Mouse (Mus musculus) lung, embryonic 16.5 days (tissue): ENCODE measurements around the gene Mtmr1. TPM values are rescaled to one million over a fixed set of nuclear protein-coding genes. Genes with fewer than 3 reads are reported as not detected.
"Not testable (repeated sequence)": the region's sequence is repeated elsewhere in the genome, so short reads cannot be mapped to it uniquely, and the experiment has no call there.

ENCODE experiments used
- ATAC-seq: fragments of 200-750 bp; cut with Nextera tagmentation; 2 replicates; pipeline ENCODE4 v1.8.0; 2017; ENCODE audit warnings: low read depth, mild to moderate bottlenecking, moderate library complexity
- H3K27ac ChIP-seq: fragments of 300-500 bp; sonication (generic); 2 replicates; pipeline ENCODE4 v1.5.1; 2014; ENCODE audit warnings: mild to moderate bottlenecking, control low read depth, low read length
- H3K27me3 ChIP-seq: fragments of 300-500 bp; sonication (generic); 2 replicates; pipeline ENCODE4 v1.6.1; 2014; ENCODE audit warnings: low read depth, low read length, mixed read lengths; ENCODE audit not compliant: control insufficient read depth, insufficient read depth
- H3K36me3 ChIP-seq: fragments of 300-500 bp; sonication (generic); 2 replicates; pipeline ENCODE4 v1.6.1; 2014; ENCODE audit warnings: low read length; ENCODE audit not compliant: control insufficient read depth, insufficient read depth
- H3K4me1 ChIP-seq: fragments of 300-500 bp; sonication (generic); replicated peaks from 2 replicates; pipeline ENCODE4 v1.6.1; 2014; ENCODE audit warnings: low read length, mixed read lengths; ENCODE audit not compliant: control insufficient read depth, insufficient read depth
- H3K4me2 ChIP-seq: fragments of 300-500 bp; sonication (generic); 2 replicates; pipeline ENCODE4 v1.6.1; 2014; ENCODE audit warnings: low read depth, low read length, control low read depth
- H3K4me3 ChIP-seq: fragments of 300-500 bp; sonication (generic); 2 replicates; pipeline ENCODE4 v1.5.1; 2014; ENCODE audit warnings: mild to moderate bottlenecking, low read length, control low read depth
- H3K9ac ChIP-seq: fragments of 300-500 bp; sonication (generic); 2 replicates; pipeline ENCODE4 v1.6.1; 2014; ENCODE audit warnings: low read length, control low read depth
- H3K9me3 ChIP-seq: fragments of 300-500 bp; sonication (generic); 2 replicates; pipeline ENCODE4 v1.6.1; 2016; ENCODE audit warnings: low read length; ENCODE audit not compliant: control insufficient read depth
- WGBS: fragments of 180-500 bp; shearing (Covaris S2); extraction: QIAGEN DNeasy Blood & Tissue Kit; methylation state at CpG from one replicate; pipeline ENCODE4 v1.1.7; 2014; 5-methylcytosine and 5-hydroxymethylcytosine counted together
- polyA plus RNA-seq: library from polyadenylated mRNA; unstranded; fragments of >200 nt; fragmentation: Nextera tagmentation; extraction: Ambion mirVana; gene quantifications from 2 replicates; pipeline ENCODE4 v1.2.1, GENCODE M21; 2015

Gene Mtmr1
- polyA plus RNA-seq = 9.1 and 9.9 TPM in 2 replicates

DNA sequence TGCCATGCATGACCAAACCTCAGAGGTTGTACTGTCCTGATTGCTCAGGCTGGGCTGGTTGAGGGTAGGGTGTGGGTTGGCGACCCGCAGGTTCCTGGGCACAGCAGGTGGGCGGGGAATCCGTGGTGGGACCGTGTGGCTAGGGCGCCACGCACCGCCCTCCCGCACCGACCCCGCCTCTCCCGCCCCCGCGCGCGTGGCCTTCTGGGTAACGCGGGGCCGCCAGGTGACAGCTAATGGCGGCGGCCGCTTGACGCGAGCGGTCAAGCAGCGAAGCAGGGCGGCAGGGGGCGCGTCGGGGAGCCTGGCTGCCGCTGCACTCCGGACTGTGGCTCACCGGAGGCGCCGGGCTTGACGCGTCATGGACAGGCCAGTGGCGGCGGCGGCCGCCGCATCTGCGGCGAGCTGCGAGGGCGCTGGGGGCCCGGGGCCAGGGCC lies at the start of gene Mtmr1:
Gene Mtmr1 (plus strand): TSS at position 207 of the 438 bp plus-strand sequence.
- H3K27ac ChIP-seq = peak within 1 kb of the TSS; percentile 63
- no peaks in the 10 kb centered on the region for H3K27me3 ChIP-seq
- no peaks in the 10 kb centered on the region for H3K4me1 ChIP-seq
- ATAC-seq = peak; percentile 94
- H3K4me2 ChIP-seq = peak within 1 kb of the TSS; percentile 61
- peak within 1 kb of the TSS; percentile 65 for H3K4me3 ChIP-seq
- H3K9ac ChIP-seq = peak within 1 kb of the TSS; percentile 74
- no peaks in the 10 kb centered on the region for H3K9me3 ChIP-seq
- 15% methylated on average over 13 of the region's 47 CpGs for WGBS
- H3K36me3 ChIP-seq = no peaks in the 10 kb centered on the region

DNA sequence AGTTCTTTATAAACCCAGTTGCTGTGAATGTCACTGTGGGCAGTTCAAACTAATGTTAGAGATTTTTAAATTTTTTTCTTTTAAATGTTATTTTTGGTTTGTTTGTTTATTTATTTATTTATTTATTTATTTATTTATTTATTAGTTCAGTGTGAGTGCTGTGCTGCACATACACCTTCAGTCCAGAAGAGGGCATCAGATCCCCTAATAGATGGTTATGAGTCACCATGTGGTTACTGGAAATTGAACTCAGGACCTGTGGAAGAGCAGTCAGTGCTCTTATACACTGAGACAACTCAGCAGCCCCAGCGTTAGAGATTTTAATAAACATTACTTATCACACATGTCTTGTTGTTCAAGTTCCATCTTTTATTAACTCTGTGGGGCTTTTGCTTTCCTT lies 12.5 kb upstream of the Mtmr1 start:
- Histone ChIP-seq H3K27me3 (no peaks in the 10 kb centered on the region), H3K36me3 (no peaks in the 10 kb centered on the region), H3K9ac (no peak overlapping the region), H3K27ac (no peak overlapping the region), H3K4me3 (no peak overlapping the region), H3K4me1 (no peaks in the 10 kb centered on the region), H3K9me3 (no peaks in the 10 kb centered on the region), H3K4me2 (no peak overlapping the region)
- ATAC-seq = no peak
- 65% methylated on average over 1 of the region's 1 CpGs for WGBS

DNA sequence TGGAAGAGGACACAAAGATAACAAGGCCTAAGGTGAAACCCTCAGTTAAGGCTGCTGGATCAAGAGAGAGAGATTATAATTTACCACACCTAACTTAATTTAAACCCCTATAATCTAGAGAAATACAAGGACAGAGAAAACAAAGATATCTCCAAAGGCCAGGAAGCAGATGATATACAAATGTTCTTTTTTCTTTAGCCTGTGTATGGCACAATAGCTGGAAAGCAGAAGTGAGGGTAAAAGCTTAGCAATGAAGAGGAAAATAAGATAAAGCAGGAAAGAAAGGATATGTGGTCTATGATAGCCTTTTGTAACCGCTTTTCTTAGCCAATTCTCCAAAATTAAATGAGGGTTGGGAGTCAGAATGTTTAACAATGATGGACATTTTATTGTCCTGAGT lies 9.2 kb upstream of the Mtmr1 start:
- Histone ChIP-seq H3K27me3 (no peaks in the 10 kb centered on the region), H3K4me3 (no peak overlapping the region), H3K9ac (no peak overlapping the region), H3K27ac (no peak overlapping the region), H3K4me1 (no peaks in the 10 kb centered on the region), H3K4me2 (no peak overlapping the region), H3K36me3 (no peaks in the 10 kb centered on the region), H3K9me3 (no peaks in the 10 kb centered on the region)
- ATAC-seq = no peak
- WGBS = 48% methylated on average over 1 of the region's 1 CpGs

DNA sequence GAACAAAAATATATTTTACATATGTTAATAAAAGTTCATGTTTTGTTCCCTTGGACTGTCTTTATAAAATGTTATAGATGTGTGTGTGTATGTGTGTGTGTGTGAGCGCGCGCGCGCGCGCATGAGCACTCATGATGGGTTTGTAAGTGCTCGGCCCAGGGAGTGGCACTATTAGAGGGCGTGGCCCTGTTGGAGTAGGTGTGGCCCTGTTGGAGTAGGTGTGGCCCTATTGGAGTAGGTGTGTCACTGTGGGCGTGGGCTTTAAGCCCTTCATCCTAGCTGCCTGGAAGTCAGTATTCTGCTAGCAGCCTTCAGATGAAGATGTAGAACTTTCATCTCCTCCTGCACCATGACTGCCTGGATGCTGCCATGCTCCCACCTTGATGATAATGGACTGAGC lies 2.8 kb upstream of the Mtmr1 start:
- H3K9ac ChIP-seq, H3K9me3 ChIP-seq, ATAC-seq, H3K36me3 ChIP-seq, H3K27me3 ChIP-seq, H3K27ac ChIP-seq, H3K4me3 ChIP-seq, H3K4me1 ChIP-seq, H3K4me2 ChIP-seq: not testable (repeated sequence)
- WGBS = 88% methylated on average over 10 of the region's 10 CpGs

DNA sequence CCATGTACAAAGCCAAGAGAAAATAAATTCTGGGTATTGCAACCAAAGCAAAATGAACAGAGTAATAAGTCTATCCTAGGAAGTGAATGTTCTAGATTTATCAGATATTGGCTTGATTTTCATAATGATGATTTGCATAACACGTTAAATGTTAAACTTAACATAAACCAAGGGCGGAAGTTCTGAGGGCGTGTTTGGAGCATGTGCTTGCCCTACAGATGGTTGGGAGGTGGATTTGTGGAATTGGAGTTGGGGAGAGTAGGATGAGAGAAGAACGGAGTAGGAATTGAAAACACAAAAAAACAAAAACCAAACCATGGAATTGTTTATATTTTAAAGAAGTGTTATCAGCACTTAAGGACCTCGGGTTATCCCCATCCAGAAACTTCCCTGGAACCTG lies 498 bp upstream of the Mtmr1 start:
- H3K9ac ChIP-seq = peak overlapping the region; percentile 74

DNA sequence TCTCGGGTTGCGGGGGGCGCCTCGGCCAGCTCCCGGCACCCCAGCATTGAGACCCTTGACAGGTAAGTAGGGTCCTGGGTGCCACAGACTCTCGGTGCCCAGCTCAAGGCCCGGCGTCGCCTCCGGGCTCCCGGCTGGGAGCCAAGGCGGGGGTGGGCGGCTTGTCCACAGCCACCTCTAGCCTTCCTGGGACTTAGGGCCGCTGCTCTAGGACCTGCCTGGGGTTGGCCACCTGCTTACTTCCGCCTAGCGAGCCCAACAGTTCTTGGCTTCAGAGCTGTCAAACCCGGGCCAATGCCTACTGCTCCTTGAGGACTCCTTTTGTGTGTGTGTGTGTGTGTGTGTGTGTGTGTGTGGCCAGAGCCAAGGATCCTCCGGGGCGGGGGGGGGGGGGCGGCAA lies 451 bp downstream of the Mtmr1 start:
- Histone ChIP-seq H3K9me3 (no peaks in the 10 kb centered on the region), H3K27ac (peak overlapping the region; percentile 63), H3K36me3 (no peaks in the 10 kb centered on the region), H3K4me2 (peak overlapping the region; percentile 61), H3K27me3 (no peaks in the 10 kb centered on the region), H3K4me3 (peak overlapping the region; percentile 65), H3K9ac (peak overlapping the region; percentile 74), H3K4me1 (no peaks in the 10 kb centered on the region)
- WGBS = 15% methylated on average over 6 of the region's 20 CpGs
- ATAC-seq = peak; percentile 71

More for the DNA sequence above, 498 bp upstream of the Mtmr1 start:
- no peak for ATAC-seq
- peak overlapping the region; percentile 61 for H3K4me2 ChIP-seq
- peak overlapping the region; percentile 65 for H3K4me3 ChIP-seq
- H3K27ac ChIP-seq = no peak overlapping the region
- H3K4me1 ChIP-seq = no peaks in the 10 kb centered on the region
- no peaks in the 10 kb centered on the region for H3K9me3 ChIP-seq
- WGBS = 58% methylated on average over 5 of the region's 5 CpGs
- H3K36me3 ChIP-seq = no peaks in the 10 kb centered on the region
- no peaks in the 10 kb centered on the region for H3K27me3 ChIP-seq

DNA sequence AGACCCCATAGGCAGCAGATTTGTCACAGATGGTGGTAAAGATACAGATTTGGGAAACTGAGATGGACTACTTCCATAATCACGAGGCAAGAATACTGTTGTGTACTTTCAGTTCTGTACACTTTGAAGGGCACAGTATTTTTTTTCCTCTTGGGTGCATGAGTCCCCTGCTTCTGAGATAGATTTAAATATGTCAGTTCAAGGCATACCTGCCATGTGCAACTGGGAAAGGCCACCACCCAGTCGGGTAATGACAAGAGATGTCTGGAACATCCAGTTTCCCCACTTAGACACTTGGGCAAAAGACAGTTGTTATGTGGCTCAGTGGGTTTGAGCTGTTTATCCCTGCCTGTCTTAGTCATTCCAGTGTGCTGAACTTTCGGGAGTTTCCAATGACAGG lies 950 bp downstream of the Mtmr1 start:
- H3K36me3 ChIP-seq = no peaks in the 10 kb centered on the region
- no peaks in the 10 kb centered on the region for H3K4me1 ChIP-seq
- peak overlapping the region; percentile 74 for H3K9ac ChIP-seq
- WGBS = 43% methylated on average over 3 of the region's 3 CpGs
- no peak for ATAC-seq
- no peak overlapping the region for H3K27ac ChIP-seq
- H3K27me3 ChIP-seq = no peaks in the 10 kb centered on the region
- H3K4me3 ChIP-seq = peak overlapping the region; percentile 65
- H3K4me2 ChIP-seq = peak overlapping the region; percentile 61
- H3K9me3 ChIP-seq = no peaks in the 10 kb centered on the region

DNA sequence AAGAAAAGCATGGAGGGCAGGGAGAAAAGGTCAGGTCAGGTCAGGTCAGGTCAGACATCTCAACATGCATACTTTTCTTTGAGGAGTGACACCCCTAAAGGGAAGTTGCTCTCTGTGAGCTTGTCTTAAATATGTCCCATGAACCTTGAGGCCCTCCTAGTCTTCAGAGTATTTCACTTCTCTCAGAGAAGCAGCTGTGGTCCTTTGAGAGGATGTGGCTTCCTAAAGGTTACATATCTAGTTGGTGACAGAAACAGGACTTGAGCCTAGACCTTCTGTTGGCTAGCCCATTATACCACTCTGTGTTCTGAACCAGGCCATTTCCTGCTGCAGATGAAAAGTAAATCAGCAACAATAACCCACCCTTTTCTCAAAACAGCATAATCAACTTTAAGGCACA lies 2.4 kb downstream of the Mtmr1 start:
- ATAC-seq = no peak
- Histone ChIP-seq H3K9me3 (no peaks in the 10 kb centered on the region), H3K9ac (no peak overlapping the region), H3K27me3 (no peaks in the 10 kb centered on the region), H3K4me3 (no peak overlapping the region), H3K4me2 (no peak overlapping the region), H3K27ac (no peak overlapping the region), H3K36me3 (no peaks in the 10 kb centered on the region), H3K4me1 (no peaks in the 10 kb centered on the region)

DNA sequence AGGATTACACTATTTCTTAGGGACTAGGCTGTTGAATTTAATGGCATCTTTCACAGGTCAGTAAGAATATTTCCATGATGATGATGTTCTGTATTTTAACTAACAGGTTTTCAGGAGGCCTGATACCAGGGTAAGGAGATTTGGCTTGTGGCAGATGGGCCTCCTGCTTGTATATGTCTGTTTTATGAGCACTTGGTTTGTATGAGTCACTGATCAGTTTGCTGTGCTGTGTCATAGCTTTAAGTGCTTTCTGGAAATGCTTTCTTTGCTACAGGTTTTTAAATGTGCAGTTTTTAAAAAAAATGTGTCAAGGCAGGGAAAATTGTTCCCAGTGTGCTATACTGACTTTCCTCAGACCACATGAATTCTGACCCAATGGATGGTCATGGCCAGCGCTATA lies 12.2 kb downstream of the Mtmr1 start:
- WGBS = 80% methylated on average over 1 of the region's 1 CpGs
- H3K4me3 ChIP-seq = no peak overlapping the region
- H3K27me3 ChIP-seq = no peaks in the 10 kb centered on the region
- no peak overlapping the region for H3K4me2 ChIP-seq
- no peaks in the 10 kb centered on the region for H3K4me1 ChIP-seq
- H3K27ac ChIP-seq = no peak overlapping the region
- H3K36me3 ChIP-seq = no peaks in the 10 kb centered on the region
- H3K9ac ChIP-seq = no peak overlapping the region
- H3K9me3 ChIP-seq = no peaks in the 10 kb centered on the region
- no peak for ATAC-seq

DNA sequence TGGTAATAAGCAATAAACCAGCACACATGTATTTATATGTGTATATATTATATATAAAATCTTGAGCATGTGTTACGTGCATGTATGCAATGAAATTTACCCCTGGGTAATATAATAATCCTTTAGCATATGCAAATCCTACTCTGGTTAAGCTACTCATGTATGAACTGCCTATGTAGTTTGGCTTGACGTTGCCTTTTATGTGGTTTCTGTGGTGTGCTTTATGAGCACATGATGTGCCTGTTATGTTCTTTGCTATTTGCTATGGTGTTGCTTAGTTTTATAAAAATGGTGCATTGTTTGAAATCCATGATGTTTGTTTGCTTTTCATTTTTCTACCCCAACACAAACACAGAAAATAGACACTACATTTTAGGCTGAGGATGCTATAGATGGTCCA lies 13.9 kb downstream of the Mtmr1 start:
- H3K4me3 ChIP-seq = no peak overlapping the region
- WGBS = 90% methylated on average over 2 of the region's 2 CpGs
- H3K9ac ChIP-seq = no peak overlapping the region
- H3K9me3 ChIP-seq = no peaks in the 10 kb centered on the region
- H3K4me2 ChIP-seq = no peak overlapping the region
- H3K36me3 ChIP-seq = no peaks in the 10 kb centered on the region
- H3K27ac ChIP-seq = no peak overlapping the region
- no peaks in the 10 kb centered on the region for H3K4me1 ChIP-seq
- no peaks in the 10 kb centered on the region for H3K27me3 ChIP-seq
- no peak for ATAC-seq
